Mouse (Mus musculus): ENCODE measurements around the gene Il2ra.
A peak's percentile ranks its signal among the peaks of the same experiment; 100 is the strongest.

Gene Il2ra

GRCm38 (mm10) chr2:11705201-11706025, 62.8 kb downstream of the Il2ra start, which contains the start of gene Il15ra:
TSS of gene Il15ra (plus strand) at chr2:11705290.
- peak; percentile 60 for DNase-seq (ENCODE audit: low spot score)

DNA sequence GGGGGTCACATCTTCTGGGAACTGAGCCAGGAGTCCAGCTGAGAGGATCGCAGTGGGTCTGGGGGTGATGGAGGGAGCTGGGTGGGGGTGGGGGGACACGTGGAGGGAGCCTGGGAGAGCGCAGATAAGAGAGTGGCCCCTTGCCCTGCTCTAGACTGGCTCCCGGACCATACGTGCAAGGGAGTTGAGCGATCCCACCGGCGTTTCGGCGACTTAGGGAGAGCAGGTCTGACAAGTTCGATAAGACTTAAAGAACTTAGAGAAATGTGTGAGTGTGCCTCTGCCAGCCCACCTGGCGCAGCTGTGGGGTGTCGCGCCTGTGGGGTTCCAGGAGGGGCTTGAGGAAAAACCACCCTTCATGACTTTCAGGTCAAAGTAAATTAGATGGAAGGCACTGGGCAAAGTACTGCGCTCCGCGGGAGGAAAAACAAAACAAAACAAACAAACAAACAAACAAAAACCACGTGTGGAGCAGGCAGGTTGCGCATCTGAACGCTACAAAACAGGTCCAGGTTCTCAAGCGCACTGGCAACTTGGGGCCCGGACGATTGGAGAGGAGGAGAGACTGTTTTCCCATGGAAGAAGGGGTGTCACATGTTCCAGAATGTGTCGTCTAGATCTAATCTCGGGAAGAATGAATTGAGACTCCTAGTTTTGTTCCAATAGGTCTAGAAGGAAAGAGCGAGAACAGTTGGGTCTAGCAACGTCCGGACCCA, 63.6 kb downstream of the Il2ra start:
- peak; percentile 14 for DNase-seq (ENCODE audit: low spot score)

DNA sequence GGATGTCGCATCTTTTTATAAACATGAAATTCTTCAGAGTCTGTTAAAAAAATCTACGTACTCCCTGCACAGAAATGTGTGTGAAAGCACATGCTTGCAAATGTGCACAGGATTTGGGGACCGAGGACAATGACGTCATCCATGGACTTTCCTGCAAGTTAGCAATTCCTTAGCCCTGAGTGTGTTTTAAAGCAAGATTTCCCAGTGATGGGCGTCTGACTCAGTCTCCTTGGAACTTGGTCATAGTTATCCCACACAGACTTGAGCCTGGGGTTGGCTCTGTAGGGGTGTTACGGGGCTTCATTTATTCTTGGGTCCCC, 64.1 kb downstream of the Il2ra start:
- no peak for DNase-seq (ENCODE audit: low spot score)

GRCm38 (mm10) chr2:11708538-11708937, 65.9 kb downstream of the Il2ra start:
- DNase-seq (ENCODE audit: low spot score) = no peak

DNA sequence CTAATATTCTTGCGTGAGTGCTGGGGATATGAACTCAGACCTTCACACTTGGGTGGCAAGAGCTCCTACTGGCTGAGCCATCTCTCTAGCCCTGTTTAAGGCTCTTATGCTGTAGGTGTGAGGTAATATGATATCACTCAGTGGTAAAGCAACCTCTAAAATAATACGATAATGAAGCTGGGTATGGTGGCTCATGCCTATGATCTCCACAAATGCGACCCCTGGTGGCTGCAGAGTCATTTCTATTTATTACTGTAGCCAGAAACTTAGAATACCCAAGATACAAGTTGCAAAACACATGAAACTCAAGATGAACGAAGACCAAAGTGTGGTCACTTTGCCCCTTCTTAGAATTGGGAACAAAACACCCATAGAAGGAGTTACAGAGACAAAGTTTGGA, 67.5 kb downstream of the Il2ra start:
- peak; percentile 46 for DNase-seq (ENCODE audit: low spot score)

DNA sequence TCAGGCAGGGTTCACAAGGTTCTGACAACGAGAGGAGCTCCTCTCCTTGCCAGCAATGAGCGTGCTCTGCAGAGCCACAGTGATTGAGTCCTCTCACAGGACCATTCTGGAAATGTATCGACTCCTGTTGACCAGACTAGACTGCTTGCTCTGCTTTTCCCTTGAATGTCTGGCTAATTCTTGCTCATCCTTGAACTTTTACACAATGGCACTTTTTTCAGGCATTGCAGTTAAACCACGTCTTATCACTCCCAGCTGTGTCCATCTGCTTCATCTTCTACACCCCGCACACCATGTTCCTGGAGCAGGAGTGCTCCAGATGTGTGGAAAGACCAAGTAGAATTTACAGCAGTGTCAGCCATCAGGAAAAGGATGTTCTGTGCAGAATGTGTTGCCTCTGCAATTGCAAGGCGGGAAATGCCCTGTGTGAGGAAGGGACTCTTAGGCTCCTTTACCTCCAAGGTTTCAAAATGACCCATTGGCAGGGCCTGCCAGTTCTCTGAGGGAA, 69.9 kb downstream of the Il2ra start:
- no peak for DNase-seq (ENCODE audit: low spot score)

GRCm38 (mm10) chr2:11713021-11713420, 70.4 kb downstream of the Il2ra start:
- DNase-seq (ENCODE audit: low spot score) = no peak

- no peak for DNase-seq (ENCODE audit: low spot score)
Measured at GRCm38 (mm10) chr2:11714535-11714934, 71.9 kb downstream of the Il2ra start.

DNA sequence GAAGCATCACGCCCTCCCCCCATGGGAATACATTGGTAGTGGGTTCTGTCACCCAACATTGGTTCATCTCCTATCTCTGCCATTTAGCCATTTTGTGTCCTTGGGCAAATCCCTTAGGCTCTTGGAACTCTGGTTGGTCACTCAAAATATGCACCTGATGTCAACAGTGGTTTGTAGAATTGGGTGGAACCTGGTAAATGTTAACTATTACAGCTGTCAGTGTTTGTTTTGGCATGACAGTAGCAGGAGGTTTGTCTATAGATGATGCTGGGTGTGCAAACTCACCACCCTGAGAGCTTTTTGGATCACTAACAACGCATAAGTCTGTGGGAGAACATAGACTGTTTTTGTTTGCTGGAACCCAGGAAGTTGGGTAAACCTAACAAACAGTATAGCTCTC, 76.0 kb downstream of the Il2ra start:
- DNase-seq (ENCODE audit: low spot score) = no peak

DNA sequence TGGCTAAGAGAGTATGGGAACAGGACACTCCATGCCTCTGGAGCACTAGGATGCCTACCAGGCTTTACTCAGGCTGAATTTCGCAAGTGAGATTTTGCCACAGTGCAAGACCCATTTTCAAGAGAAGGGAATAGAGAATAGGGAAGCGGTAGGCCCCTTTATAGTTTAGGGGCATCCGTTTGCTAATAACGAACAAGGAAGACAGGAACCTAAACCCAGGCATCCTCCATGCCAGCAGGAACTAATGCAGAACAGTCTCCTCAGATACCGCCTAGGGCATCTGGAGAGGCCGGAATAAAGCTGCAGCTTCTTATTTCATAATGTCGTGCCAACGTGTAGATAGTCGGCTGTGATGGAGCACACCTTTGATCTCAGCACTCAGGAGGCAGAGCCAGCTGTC, 80.0 kb downstream of the Il2ra start:
- no peak for DNase-seq (ENCODE audit: low spot score)

GRCm38 (mm10) chr2:11727574-11727973, 85.0 kb downstream of the Il2ra start:
- DNase-seq (ENCODE audit: low spot score) = no peak

DNA sequence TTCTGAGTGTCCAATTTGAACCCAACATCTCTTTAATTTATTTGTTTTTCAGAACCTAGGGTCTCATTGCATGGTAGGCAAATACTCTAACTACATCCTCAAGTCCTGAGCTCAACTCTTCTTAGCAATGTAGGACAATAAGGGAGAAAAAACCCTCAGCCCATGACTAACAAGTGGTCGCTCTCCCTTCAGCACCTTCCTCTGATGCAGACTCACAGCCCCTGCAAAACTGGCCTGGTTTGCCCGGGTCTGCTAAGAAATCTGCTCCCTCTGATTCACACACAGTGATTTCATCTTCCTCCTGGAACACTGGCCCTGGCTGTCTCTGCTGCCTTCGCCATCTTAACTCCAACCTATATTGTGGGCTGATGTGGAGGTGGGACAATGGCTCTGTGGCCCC, 86.5 kb downstream of the Il2ra start:
- DNase-seq (ENCODE audit: low spot score) = peak; percentile 49

DNA sequence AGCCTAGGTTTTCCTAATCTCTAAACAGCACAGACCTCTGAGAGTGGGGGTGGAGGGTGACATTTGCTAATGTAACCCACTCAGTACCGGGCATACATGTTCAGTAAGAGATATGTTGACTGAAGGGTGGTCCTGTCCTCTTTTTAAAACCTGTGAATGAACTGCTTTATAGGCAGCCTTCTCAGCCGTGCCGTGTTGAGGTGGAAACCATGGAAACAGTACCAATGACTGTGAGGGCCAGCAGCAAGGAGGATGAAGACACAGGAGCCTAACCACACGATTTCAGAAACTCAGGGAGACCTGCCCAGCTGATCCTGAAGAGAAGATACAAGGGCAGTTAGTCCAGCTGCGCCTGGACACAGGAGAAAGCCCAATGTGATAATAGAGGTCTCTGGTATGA, 90.4 kb downstream of the Il2ra start:
- DNase-seq (ENCODE audit: low spot score) = no peak

DNA sequence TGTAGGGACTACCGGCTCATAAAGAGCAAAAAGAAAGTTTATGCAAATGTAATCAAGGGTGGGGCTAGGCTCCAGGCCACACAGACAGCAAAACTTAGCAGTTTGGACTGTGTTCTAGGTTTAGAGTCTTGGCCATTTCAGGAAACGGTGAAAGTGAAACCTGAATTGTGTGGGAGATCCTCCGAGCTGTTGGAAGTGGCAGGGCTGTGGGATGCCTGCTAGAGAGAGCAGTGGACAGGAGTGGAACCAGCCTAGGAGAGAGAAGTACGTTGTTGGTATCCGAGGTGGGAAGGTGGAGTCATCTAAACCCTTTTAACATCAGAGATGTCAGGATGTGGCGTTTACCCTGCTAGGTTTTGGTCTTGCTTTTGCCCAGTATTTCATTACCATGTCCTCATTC, 93.2 kb downstream of the Il2ra start:
- DNase-seq (ENCODE audit: low spot score) = no peak

DNA sequence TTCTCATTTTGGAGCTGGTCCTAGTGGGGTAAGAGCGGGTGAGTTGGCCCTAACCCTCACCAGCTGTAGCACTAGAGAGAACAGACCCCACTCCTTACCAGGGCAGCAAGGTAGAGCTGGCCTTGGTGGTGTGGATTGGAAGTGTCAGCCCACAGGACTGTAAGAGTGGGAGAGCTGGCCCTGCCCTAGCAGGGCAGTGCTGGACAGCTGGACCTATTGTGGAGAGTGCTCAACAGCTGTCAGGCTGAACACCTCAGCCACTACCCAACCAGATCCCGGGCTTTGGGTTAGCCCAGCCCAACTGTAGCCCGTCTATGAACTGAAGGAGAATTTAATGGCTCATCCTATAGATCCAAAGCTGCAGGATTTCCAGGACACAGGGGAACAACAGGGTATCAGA, 96.2 kb downstream of the Il2ra start:
- DNase-seq (ENCODE audit: low spot score) = no peak

DNA sequence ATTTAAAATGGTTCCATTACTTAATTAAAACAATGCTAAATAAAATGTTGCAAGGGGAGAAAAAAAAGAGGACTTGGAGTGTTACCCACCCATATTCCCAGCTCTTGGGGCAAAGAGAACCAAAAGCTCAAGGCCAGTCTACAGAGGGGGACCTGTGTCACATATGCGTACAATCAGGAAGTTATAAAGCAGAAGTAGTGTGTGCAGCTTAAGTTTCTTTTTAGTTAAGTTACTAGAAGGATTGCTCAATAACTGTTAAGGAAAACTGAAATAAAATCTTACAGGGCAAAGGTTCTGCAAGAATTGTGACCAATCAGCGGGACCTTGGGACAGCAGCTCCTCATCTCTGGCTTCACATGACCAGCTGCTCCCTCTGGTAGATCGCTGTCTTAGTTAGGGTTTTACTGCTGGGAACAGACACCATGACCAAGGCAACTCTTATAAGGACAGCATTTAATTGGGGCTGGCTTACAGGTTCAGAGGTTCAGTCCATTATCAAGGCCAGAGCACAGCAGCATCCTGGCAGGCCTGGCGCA, 97.0 kb downstream of the Il2ra start:
- no peak for DNase-seq (ENCODE audit: low spot score)

Measured in embryo, embryonic 10.5 days (tissue).